Mouse (Mus musculus): ENCODE measurements at regions not wholly inside any gene's neighbourhood (a gene's known extent, or its start where the extent isn't known, plus 50 kb on each side); places are given as distances from the start of the nearest gene placed in this dataset.
A peak's percentile ranks its signal among the peaks of the same experiment; 100 is the strongest.

DNA sequence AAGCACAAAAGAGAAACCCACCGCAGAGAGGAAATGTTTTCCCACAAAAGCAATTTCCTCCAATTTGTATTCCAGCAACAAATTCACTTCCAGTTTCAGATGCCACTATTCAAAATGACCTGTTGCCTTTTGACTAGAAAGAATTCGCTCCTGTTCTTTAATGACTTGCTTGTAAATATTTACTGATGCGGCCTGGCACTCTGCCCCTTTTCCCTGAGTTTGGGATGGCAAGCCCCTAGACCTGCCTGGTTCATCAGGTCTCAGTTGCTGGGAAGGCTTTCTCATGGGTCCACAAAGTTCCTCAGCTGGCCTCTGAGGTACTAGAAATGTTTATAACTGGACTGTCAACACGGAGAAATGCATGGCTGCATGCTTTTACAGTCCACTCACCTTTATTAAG is 161.7 kb upstream of the Phactr1 start:
- no peak for DNase-seq

DNA sequence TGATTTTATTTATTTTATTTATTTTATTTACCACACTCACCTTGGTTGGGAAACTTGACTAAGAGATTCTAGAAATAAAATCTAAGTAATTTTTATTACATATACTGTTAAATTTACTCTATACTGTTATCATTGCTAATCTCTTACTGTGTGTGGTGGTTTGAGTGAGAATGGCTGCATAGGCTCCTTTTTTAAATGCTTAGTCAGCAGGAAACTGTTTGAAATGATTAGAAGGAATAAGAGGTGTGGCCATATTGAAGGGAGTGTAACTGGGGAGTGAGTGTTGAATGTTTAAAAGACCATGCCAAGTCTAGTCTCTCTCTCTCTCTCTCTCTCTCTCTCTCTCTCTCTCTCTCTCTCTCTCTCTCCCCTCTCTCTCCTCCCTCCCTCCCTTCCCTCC is 157.9 kb upstream of the Phactr1 start:
- DNase-seq: no peak

DNA sequence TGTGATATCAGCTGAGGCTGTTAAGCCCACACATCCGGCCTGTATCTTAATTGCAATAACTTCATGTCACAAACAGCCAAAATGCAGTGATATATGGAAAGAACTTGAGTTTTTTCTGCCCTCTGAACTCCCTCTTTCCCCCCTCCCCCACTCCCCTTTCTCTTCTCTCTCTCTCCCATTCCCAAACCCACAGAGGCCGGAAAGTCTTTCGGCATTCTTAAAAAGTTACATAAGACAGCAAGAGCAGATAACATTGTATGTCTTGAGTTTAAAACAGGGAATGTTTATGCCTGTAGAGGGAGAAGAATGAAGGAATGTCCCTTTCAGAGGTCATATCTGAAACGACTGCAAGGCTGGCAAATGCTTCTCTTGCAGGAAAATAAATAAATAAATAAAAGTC is 154.3 kb upstream of the Phactr1 start:
- DNase-seq: no peak

DNA sequence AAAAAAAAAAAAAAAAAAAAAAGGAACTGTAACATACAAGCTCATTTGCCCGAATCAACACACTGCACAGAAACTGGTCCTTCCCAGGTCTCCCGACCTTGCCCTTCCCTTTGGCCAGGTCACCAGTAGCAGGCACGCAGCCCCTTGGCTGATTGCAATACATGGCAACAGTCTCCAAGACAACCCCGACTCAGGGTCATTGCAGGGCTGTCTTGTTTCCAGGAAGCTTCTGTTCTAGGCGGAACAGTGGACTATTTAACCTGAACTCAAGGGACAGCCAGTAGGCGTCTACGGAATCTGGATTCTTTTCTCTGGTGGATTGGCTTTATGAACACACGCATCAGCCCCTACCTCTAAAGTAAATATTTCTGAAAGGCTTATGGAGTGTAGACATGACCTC is 153.5 kb upstream of the Phactr1 start:
- DNase-seq: peak; percentile 76 to 83

DNA sequence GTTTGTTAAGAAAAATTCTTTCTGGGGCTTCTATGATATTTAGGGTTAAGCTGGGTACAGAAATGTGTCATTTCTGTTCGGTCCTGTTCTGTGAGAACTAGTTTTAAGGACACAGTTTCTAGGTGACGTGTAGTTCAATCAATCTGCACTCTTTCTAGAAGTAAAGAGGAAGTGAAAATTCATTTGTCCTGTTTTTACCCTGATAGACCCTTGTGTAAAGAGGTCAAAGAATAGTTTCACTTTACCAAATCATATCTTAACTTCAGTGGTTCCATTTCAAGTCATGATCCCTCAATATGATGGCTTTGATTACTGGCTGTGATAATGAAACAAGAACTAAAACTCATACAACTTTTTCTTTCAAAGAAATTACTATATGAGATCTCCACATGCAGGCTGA is 152.3 kb upstream of the Phactr1 start:
- no peak for DNase-seq

DNA sequence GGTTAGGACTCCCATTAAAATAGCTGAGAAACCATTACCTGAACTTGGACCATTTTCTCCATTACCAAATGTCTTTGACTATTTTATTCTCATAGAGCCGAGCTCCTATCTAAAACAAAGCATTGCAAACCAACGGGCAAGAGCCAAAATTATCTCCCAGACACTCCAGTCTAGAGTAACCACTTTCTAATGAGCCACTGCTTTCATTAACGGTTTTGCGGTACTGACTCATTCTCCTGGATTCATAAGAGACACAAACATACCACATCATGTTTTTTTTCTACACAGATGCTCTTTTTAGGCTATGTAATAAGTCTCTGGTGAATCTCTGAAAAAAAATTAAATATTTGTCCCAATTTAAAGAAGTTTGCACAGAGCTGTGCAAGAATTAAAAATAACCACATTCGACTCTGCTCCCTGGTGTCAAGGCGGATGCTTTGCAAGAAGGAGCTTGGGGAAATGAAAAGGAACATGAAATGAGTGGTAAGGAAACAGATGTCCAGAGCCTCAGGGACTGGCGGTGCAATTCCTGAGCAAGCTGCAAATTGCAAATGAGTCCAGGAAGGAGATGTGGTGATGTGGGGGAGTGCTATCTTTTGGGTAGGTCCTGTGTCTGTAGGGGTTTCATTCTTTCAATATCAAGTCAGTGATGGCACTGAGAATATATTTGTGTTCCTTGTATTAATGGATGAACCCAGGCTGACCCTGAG is 143.8 kb upstream of the Phactr1 start:
- peak; percentile 44 to 70 for DNase-seq

DNA sequence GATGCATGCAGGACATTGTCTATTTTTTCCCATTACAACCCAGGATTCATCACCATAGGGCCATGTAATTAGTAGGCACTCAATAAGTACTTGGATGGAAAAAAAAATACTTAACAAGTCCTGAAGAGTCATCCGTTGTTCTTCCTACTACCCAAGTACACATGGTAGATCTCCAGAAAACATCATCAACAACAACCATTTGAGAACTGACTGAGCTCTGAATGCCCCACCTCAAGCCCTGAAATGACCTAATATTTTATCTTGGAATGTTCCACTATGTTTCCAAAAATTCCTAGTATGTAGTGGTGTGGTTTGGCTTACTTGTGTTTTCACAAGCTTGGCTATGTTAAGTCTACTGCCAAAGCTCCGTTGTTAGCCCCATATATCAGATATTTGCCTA is 142.4 kb upstream of the Phactr1 start:
- DNase-seq: peak; percentile 20 to 44

DNA sequence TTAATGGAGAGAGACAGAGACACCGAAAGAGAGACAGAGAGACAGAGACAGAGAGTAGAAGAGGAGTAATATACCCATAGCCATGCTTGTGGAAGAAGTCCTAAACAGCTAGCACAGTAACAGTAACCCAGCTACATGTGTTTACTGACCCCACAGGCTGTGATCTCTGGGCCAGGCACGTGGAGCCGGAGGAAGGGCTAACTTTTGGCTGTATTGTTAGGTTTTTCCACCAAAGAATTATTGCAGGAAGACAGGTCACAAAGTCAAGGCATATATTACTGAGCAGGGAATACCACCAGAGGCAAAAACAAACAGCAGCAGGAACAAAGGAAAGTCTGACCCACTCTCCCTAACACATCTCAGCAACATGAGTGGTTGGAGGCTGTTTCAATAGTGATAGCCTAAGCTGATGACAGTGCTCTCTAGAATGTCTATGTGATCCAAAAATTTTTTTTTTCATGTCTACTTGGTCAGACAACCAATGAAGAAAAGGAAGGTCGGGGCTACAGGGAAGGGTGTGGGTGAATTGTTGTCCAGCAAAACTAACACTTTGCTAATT is 135.8 kb upstream of the Phactr1 start:
- no peak for DNase-seq

DNA sequence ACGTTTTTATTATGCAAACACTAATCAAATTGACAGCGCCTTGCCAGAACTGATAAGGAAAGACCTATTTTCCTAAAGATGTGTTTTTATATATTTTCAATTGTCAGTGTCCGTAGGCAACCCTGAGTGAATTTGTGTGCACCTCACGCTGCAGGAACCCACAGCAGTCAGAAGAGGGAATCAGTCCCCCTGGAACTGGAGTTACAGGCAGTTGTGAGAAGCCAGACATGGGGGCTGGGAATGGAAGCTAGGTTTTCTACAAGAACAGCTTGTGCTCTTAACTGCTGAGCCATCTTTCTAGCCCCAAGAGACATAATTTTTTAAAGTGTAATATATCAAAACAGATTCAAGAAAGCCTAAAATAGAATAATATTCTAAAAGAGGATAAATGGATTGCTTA is 134.0 kb upstream of the Phactr1 start:
- no peak for DNase-seq

DNA sequence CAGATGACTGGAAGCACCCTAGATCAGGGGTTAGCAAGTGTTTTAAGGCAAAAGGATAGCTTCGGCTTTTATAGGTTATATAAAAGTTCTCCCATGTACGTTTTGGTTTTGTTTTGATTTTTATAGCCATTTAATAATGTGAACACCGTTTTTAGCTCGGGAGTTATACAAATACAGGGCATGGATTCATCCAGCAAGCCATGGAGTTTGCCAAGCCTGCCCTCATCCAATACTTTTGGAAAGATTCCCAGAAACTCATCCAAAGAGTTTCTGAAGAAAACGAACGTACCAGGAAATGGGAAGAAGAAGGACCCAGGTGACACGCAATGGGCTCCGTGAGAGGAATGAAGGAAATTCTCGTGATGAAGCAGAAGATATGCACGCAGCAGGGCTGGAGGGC is 133.6 kb upstream of the Phactr1 start:
- DNase-seq: no peak

DNA sequence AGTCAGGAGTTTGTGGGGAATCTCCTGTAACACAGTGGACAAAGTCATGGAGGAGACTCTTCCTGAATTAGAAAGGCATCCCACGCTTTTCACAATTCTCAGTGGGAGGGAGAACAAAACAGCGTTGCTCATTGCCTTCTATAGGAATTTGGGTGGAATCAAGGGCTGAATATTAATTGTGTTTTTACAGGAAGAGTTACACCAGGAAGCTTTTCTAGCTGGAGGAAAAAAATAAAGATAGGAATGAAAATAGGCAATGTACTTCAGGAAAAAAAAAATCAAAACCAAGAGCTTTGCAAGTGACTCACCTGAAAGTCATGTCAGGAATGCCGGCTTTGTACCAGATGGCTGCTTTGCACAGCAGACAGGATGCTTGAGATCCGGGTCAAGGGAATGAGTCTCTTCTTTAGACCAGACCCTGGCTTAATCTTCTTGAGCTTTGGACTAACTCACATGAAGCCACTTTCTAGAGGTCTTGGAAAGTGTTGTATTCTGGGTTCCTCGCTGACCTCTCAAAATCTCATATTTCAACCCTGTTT is 131.3 kb upstream of the Phactr1 start:
- peak; percentile 51 to 75 for DNase-seq

DNA sequence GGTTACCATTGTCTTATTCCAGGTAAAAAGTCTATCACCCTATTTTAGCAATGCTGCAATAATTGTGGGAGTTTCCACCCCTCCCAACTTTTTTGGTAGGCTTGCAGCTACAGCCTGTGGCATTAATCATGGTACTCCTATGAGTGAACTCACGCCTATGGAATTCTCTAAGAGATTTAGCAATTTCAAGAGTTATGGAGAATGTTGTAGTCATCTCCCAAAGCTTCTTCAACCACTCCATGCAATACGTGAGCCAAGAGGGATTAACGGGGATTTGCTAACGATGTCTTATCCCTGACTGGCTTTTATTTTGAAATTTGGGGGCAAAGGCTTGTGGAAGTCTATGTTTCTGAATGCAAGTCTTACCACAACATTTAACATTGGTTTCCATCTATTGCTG is 125.5 kb upstream of the Phactr1 start:
- no peak for DNase-seq

DNA sequence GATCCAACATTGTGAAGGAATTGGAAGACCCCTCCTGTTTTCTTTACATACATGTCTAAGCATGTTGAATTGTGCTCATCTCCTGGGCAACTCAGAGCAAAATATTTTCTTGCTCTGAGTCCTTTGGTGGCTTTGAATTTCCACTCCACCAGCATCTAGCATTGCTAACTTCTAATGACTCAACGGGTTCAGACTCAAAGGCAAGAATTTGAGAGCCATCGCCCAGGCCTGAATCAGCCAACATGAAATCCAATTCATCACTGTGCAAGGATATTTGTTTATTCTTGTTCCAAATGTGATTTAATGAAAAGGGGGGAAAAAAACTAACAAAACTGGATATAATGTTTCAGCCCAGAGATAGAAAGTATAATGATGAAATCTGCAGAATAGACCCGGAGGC is 121.9 kb upstream of the Phactr1 start:
- no peak for DNase-seq

DNA sequence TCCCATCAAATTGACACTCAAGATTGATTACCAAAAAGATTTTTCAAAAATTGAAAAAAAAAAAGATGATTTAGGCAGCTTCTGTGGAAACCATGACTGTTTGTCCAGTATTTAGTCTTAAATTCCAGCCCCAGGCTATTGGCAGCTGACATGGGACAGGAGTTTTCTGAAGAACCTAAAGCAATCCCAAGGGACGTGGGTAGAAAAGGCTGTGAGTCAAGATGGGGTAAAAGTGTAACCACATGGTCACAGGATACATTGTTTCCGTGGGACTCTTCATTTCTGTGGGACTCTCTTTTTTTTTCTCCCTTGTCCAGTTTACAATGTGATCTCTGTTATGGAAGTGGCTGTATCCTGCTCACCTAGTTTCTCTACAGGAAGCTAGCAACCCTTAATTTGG is 119.0 kb upstream of the Phactr1 start:
- DNase-seq: no peak

DNA sequence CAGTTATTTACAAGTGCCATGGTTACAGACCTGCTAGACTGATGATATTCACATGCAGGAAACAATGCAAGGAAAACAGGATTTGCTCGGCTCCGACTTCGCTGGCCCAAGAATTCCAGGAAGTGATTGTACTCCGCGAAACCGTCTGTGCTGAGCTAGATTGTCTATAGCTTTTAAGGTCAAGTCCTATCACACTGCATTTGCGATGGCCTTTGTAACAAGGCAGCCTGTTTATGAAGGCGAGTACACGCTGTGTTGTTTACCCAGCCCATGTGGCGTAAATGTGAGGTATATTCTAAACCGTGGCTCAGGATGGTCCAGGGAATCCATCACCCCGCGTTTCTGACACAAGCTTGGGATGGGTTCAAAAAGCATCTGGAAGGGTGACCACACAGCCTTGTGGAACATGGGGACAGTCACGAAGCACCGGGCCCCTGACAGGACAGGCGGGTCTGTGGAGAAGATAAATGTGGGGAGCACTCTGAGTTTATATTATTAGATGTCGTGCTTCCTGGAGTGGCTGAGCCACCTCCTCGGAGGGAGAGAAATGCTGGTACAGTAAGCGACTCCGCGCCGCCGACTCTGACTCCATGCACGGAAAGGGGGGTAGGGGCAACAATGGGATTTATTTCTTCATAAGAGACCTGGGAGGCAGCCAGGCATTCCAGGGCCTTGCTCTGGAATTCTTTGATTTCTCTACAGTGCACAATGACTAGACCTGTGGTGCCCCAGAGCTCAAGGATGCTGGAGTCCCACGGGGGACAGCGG is 114.9 kb upstream of the Phactr1 start:
- DNase-seq: peak; percentile 31 to 52

DNA sequence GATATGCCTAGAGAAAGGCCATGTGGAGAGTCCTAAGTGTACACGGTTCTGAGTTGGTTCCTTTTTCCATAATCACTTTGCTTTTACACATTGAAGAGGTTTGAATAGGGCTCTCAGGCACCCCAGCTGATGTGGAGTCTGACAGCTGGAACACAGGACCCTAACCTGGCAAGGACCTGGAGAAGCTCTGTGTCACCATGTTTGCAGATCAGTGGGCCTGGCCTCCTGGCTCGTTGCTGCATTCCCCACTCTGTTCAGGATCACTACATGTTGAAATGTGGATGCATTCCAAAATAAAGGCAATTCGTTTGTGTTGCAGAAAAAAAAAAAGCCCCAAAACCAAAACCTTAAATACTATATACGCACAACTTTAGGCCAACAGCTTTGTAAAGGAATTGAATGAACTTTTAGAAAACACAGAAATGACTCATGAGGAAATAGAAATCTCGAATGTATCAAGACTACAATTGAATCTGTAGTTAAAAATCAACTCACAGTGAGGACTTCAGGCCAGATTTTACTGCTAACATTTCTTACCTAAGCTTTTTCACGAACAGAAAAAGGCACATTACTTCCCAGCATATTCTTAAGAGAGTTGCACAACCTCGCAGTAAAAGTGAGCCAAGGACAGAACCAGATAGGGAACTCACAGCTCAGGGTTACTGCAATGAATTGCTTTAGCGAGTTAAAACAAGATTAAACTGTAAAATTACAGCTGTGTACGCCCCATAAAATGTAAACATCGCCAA is 109.6 kb upstream of the Phactr1 start:
- DNase-seq: peak; percentile 33 to 40

DNA sequence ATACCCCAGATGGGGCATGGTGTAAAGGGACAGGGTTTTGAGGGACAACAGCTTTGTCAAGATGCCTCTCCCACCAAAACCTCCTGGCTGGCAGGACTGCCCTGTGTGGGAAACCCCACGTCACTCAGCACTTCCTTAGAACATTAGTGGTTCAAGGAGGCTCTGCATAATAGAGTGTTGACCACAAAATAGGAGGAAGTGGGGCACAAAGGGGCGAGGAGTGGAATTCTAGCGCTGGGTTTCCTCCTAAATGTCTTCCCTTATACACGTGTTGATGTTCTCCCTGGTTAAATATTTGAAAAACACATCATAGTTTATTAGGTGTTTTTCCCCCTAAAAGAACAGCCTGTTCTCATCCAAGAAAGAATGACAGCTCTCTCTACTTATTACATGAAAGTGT is 106.2 kb upstream of the Phactr1 start:
- DNase-seq: no peak

DNA sequence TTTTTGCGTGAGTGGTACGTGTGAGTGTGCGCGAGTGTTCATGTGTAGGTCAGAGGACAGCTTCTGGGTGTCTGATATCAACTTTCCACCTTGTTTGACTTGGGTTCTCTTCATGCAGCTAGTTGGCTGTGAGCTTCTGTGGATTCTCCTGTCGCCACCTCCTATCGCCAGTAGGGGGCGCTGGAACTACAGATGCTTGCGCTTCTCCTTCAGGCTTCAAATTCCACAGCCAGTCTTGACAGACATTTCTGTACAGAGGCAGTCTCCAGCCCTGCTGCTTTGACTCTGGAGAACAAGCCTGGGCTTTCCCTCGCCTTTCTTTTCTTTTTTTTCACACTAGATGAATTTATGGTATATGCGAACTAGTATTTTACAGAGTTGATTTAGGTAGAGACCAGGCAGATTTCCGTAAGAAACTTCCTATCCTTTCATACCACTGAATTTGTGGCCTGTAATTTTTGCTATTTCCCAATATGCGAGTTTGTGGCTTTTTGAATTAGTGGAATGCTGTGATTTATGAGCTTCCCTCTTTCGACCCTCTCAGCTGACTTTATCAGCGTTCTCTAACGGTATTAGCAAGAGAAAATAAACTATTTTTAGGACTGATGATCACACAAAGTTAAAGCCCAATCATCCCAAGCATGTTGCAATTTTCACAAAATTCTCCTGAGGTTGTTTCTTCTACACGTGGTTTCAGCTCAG is 104.5 kb upstream of the Phactr1 start:
- peak; percentile 73 to 88 for DNase-seq

DNA sequence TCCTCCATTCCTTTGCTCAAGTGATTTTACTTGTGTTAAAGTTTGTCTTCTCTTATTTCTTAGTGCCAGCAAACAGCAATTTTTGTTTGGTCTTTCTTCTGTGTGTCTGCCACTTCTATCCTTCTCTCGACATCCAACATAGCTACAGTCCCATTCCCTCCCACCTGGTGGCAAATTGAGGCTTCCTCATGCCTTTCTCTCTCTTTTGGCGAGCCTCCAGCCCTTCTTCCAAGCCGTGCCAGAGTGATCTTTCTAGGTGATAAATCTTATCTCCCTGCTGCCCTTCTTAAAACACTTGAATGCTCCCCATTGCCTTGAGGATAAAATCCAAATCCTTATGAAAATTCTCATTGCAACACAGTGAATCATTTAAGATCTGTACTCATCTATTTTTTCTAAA is 101.0 kb upstream of the Phactr1 start:
- no peak for DNase-seq

DNA sequence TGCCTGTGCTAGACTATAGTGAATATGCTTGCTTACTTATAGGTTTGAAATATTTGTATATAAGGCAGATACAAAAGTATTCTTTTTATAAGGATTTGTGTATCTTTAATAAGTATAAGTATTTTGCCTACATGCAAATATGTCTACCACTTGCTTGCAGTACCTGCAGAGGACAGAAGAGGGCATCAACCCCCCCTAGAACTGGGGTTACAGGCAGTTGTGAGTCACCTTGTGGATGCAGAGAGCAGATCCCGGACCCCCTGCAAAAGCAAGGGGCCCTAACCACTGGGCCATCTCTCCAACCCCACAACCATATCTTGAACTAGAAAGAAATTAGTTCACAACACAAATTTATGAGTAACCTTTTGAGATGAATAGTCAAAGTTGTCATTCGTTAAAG is 91.3 kb upstream of the Phactr1 start:
- no peak for DNase-seq

DNA sequence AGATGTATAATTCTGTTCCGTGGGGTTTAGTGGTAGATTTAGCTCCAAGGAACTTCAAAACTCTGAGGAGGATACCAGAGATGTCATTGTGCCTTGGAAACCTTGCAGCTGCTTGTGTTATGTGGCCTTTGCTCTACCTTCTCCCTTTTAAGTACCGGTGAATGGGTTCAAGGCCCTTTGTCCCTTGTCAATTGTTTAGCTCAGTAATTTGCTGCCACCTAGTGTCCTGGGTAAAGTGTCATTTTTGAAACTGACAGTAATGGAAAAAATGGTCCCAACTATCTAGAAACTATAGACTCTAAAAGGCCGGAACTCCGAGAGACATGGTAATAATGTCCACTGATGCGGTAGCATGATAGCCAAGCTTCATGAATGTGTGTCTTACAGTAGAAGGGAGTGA is 90.8 kb upstream of the Phactr1 start:
- DNase-seq: peak; percentile 14 to 56

DNA sequence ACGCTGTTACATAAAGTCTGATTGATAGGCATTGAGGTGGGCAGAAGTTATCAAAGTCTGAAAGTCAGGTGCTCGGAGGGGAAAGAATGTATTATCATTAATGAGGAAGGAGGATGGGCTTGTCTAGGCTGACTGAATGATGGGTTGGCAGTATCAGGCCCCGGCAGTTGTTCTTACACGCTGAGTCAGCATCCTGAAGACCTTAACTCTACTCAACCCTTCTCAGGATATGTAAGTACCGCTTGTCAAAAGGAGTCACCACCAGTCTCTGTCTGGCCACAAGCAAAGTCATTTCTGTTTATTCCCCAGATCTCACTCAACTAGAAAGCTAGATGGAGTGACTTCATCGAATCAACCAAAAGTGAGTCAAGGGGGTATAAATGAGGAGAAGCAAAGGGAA is 90.0 kb upstream of the Phactr1 start:
- no peak for DNase-seq
